Comparison of ENCODE assay signal across 31 mouse cellular contexts in the genomic region with DNA sequence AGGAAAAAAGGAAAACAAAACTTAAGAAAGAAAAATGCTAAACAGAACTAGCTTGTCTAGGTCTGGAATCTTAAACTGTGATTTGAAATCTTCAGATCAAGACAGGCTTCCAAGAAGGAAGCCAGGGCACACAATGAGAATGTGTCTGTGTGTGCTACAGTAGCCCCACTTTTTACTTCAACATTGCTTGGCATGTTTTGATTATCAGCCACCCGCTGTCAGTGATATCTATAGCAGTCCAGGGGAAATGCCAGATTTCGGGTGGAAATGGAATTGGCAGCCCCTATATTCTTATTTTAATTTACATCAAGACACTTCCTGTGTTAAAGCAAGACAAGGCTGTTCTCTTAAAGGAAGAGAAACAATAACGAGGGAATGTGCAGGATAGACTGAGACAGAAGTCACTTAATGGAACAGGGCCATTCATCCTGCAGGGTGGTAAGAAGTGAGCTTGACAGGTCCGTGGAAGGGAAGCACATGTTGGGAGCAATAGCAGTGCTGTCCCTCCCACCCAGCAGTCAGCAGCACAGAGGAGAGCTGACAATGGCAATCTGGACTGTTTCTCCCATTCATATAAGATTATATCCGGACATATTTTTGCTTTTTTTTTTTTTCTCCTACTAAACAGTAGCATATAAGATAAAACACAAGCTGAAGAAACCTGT. TPM values are rescaled to one million over a fixed set of nuclear protein-coding genes. Genes with fewer than 3 reads are reported as not detected.
DNase-seq lines count a peak whose midpoint lies in the region; ATAC-seq and TF ChIP-seq lines count a peak whose summit lies in the region.
"Had no signal": no experiment of that assay in that cellular context is flagged by ENCODE, and none has a peak within 500 bp of the region (broad histone marks: within the 10 kb centered on the region; RNA-seq: fewer than 3 reads in every experiment).

No protein-coding gene starts in this region.

- no peak for TF ChIP-seq CTCF in kidney, postnatal 0 days (IDR thresholded peaks at IDR 0.05; ENCODE audit: low read depth)

- no peaks in the 10 kb centered on the region for H3K4me1 ChIP-seq in forebrain, embryonic 13.5 days
- H3K4me1 ChIP-seq in forebrain, embryonic 12.5 days, result no peaks in the 10 kb centered on the region
- H3K4me1 ChIP-seq in kidney, postnatal 0 days (replicated peaks; ENCODE audit: insufficient read depth, low read length), result no peaks in the 10 kb centered on the region
- no peaks in the 10 kb centered on the region; the same call in 1 of the 2 replicates for H3K4me1 ChIP-seq in lung, embryonic 16.5 days (replicated peaks; ENCODE audit: control insufficient read depth, insufficient read depth, low read length)
- H3K4me1 ChIP-seq in stomach, embryonic 15.5 days, result no peaks in the 10 kb centered on the region
- H3K4me1 ChIP-seq: hindbrain, embryonic 10.5 days; hindbrain, embryonic 15.5 days; liver, embryonic 12.5 days had no signal

- H3K27ac ChIP-seq in forebrain, embryonic 13.5 days, result no peak overlapping the region
- H3K27ac ChIP-seq in forebrain, embryonic 12.5 days, result no peak overlapping the region
- no peak overlapping the region for H3K27ac ChIP-seq in kidney, postnatal 0 days
- H3K27ac ChIP-seq in lung, embryonic 16.5 days (ENCODE audit: low read length), result no peak overlapping the region
- peak overlapping the region; percentile 44; the same call in 1 of the 2 replicates for H3K27ac ChIP-seq in stomach, embryonic 15.5 days
- H3K27ac ChIP-seq: gastrocnemius, adult 2 months; heart, embryonic 13.5 days; hindbrain, embryonic 10.5 days; hindbrain, embryonic 15.5 days; liver, embryonic 12.5 days had no signal

- no peak overlapping the region for H3K4me3 ChIP-seq in forebrain, embryonic 13.5 days
- no peak overlapping the region for H3K4me3 ChIP-seq in forebrain, embryonic 12.5 days (replicated peaks)
- H3K4me3 ChIP-seq in kidney, postnatal 0 days (replicated peaks; ENCODE audit: low read depth, low read length), result no peak overlapping the region
- H3K4me3 ChIP-seq in lung, embryonic 16.5 days (ENCODE audit: low read length), result no peak overlapping the region
- H3K4me3 ChIP-seq in stomach, embryonic 15.5 days (replicated peaks), result no peak overlapping the region
- H3K4me3 ChIP-seq: gastrocnemius, adult 2 months; heart, embryonic 13.5 days; hindbrain, embryonic 10.5 days; hindbrain, embryonic 15.5 days; liver, embryonic 12.5 days had no signal

- H3K4me2 ChIP-seq in forebrain, embryonic 13.5 days, result no peak overlapping the region
- H3K4me2 ChIP-seq in forebrain, embryonic 12.5 days, result no peak overlapping the region
- H3K4me2 ChIP-seq in kidney, postnatal 0 days (ENCODE audit: low read length), result no peak overlapping the region
- H3K4me2 ChIP-seq in lung, embryonic 16.5 days (ENCODE audit: low read depth, low read length), result no peak overlapping the region
- H3K4me2 ChIP-seq in stomach, embryonic 15.5 days, result no peak overlapping the region
- H3K4me2 ChIP-seq: heart, embryonic 13.5 days; hindbrain, embryonic 15.5 days; liver, embryonic 12.5 days had no signal

- peaks cover 9% of the 10 kb centered on the region for H3K9me3 ChIP-seq in forebrain, embryonic 13.5 days (replicated peaks)
- peaks cover 10% of the 10 kb centered on the region for H3K9me3 ChIP-seq in forebrain, embryonic 12.5 days
- H3K9me3 ChIP-seq in kidney, postnatal 0 days (replicated peaks; ENCODE audit: low read length), result no peaks in the 10 kb centered on the region; the same call in 1 of the 2 replicates
- 0 out of 2 replicates have a peak, but pooled peaks cover 2% of the 10 kb centered on the region for H3K9me3 ChIP-seq in lung, embryonic 16.5 days (ENCODE audit: control insufficient read depth, low read length)
- H3K9me3 ChIP-seq in stomach, embryonic 15.5 days, result no peaks in the 10 kb centered on the region
- H3K9me3 ChIP-seq: G1E; hindbrain, embryonic 15.5 days; liver, embryonic 12.5 days had no signal

- no peaks in the 10 kb centered on the region for H3K36me3 ChIP-seq in forebrain, embryonic 13.5 days (ENCODE audit: poor library complexity, severe bottlenecking)
- no peaks in the 10 kb centered on the region for H3K36me3 ChIP-seq in forebrain, embryonic 12.5 days (replicated peaks)
- H3K36me3 ChIP-seq in kidney, postnatal 0 days (ENCODE audit: insufficient read depth, low read length), result no peaks in the 10 kb centered on the region
- H3K36me3 ChIP-seq in lung, embryonic 16.5 days (ENCODE audit: control insufficient read depth, insufficient read depth, low read length), result no peaks in the 10 kb centered on the region
- no peaks in the 10 kb centered on the region for H3K36me3 ChIP-seq in stomach, embryonic 15.5 days
- H3K36me3 ChIP-seq: G1E; heart, embryonic 13.5 days; hindbrain, embryonic 10.5 days; hindbrain, embryonic 15.5 days; liver, embryonic 12.5 days had no signal

- peak; percentile 46 for DNase-seq in kidney, postnatal 0 days (ENCODE audit: low spot score)
- DNase-seq in kidney, adult 18-20 months, result no peak
- no peak for DNase-seq in lung, postnatal 4 days
- DNase-seq in retina, postnatal 1 day, result no peak
- DNase-seq: adrenal gland, adult 8-10 months; cerebellum, adult 11 months; cerebellum, adult 9-10 months; cerebellum, postnatal 36 days; gastrocnemius, adult 2 months; heart, postnatal 10 days; kidney, adult 11 months; kidney, postnatal 36 days; left cerebral cortex, postnatal 4 days; liver, postnatal 0 days; midbrain, embryonic 14.5 days; right cerebral cortex, postnatal 14 days; thymus, adult 2 months; thymus, postnatal 36 days had no signal

- ATAC-seq in forebrain, embryonic 13.5 days, result peak; percentile 51; the same call in 1 of the 2 replicates
- ATAC-seq in forebrain, embryonic 12.5 days (ENCODE audit: low FRiP score), result no peak
- no peak for ATAC-seq in kidney, postnatal 0 days (replicated peaks; ENCODE audit: low FRiP score, low read depth)
- ATAC-seq in lung, embryonic 16.5 days (ENCODE audit: low read depth), result peak; percentile 68
- no peak for ATAC-seq in stomach, embryonic 15.5 days (ENCODE audit: insufficient read depth, low FRiP score, low read depth)
- ATAC-seq: inflammation-experienced regulatory T-cells, adult 6 months; liver, embryonic 12.5 days; liver, postnatal 0 days had no signal

- no peaks in the 10 kb centered on the region for H3K27me3 ChIP-seq in forebrain, embryonic 13.5 days
- no peaks in the 10 kb centered on the region for H3K27me3 ChIP-seq in forebrain, embryonic 12.5 days
- H3K27me3 ChIP-seq in kidney, postnatal 0 days (ENCODE audit: insufficient read depth, low read length), result no peaks in the 10 kb centered on the region
- H3K27me3 ChIP-seq in lung, embryonic 16.5 days (ENCODE audit: control insufficient read depth, insufficient read depth, low read depth, low read length), result no peaks in the 10 kb centered on the region
- H3K27me3 ChIP-seq in stomach, embryonic 15.5 days (replicated peaks), result no peaks in the 10 kb centered on the region
- H3K27me3 ChIP-seq: CH12.LX; heart, embryonic 13.5 days; hindbrain, embryonic 15.5 days; liver, embryonic 12.5 days had no signal

- H3K9ac ChIP-seq in forebrain, embryonic 13.5 days, result no peak overlapping the region
- H3K9ac ChIP-seq in forebrain, embryonic 12.5 days, result no peak overlapping the region
- H3K9ac ChIP-seq in kidney, postnatal 0 days (ENCODE audit: low read depth, low read length), result no peak overlapping the region
- H3K9ac ChIP-seq in lung, embryonic 16.5 days (ENCODE audit: low read length), result no peak overlapping the region
- H3K9ac ChIP-seq in stomach, embryonic 15.5 days, result no peak overlapping the region
- H3K9ac ChIP-seq: heart, embryonic 13.5 days; hindbrain, embryonic 15.5 days; liver, embryonic 12.5 days; liver, postnatal 0 days had no signal

- 60% methylated on average over 5 of the region's 5 CpGs for whole genome bisulfite sequencing in forebrain, embryonic 13.5 days
- WGBS in forebrain, embryonic 12.5 days, result 69% methylated on average over 5 of the region's 5 CpGs
- 36% methylated on average over 5 of the region's 5 CpGs for WGBS in kidney, postnatal 0 days
- WGBS in lung, embryonic 16.5 days, result 40% methylated on average over 5 of the region's 5 CpGs
- WGBS in stomach, embryonic 15.5 days, result 34% methylated on average over 5 of the region's 5 CpGs

RNA-seq across cellular contexts. Expression of a gene that starts 18.4 kb away (rescaled TPM):
- polyA plus RNA-seq in forebrain, embryonic 13.5 days (2015; fragmentation: Nextera tagmentation; extraction: Ambion mirVana), result 0.14 and 0.48 TPM in 2 replicates
- 0.36 and 0.59 TPM in 2 replicates for polyA plus RNA-seq in forebrain, embryonic 12.5 days (2016; fragmentation: Nextera tagmentation; extraction: Ambion mirVana)
- polyA plus RNA-seq in kidney, postnatal 0 days (2015; fragmentation: Nextera tagmentation; extraction: Ambion mirVana), result 0.15 and 0.17 TPM in 2 replicates
- not detected in 2 replicates for polyA plus RNA-seq in lung, embryonic 16.5 days (2015; fragmentation: Nextera tagmentation; extraction: Ambion mirVana)
- 0.10 and 0.15 TPM in 2 replicates for polyA plus RNA-seq in stomach, embryonic 15.5 days (2015; fragmentation: Nextera tagmentation; extraction: Ambion mirVana)
- polyA plus RNA-seq: C2C12; inflammation-experienced regulatory T-cells, adult 6 months; liver, embryonic 12.5 days; small intestine, adult 2 months had no signal

RNA-seq across cellular contexts. Expression of a gene that starts 19.3 kb away (rescaled TPM):
- 119 and 129 TPM in 2 replicates for polyA plus RNA-seq in forebrain, embryonic 13.5 days (2015; fragmentation: Nextera tagmentation; extraction: Ambion mirVana)
- 122 and 129 TPM in 2 replicates for polyA plus RNA-seq in forebrain, embryonic 12.5 days (2016; fragmentation: Nextera tagmentation; extraction: Ambion mirVana)
- 178 and 181 TPM in 2 replicates for polyA plus RNA-seq in kidney, postnatal 0 days (2015; fragmentation: Nextera tagmentation; extraction: Ambion mirVana)
- polyA plus RNA-seq in lung, embryonic 16.5 days (2015; fragmentation: Nextera tagmentation; extraction: Ambion mirVana), result 123 and 131 TPM in 2 replicates
- 125 and 138 TPM in 2 replicates for polyA plus RNA-seq in stomach, embryonic 15.5 days (2015; fragmentation: Nextera tagmentation; extraction: Ambion mirVana)

RNA-seq across cellular contexts. Expression of a gene that starts 19.4 kb away (rescaled TPM):
- polyA plus RNA-seq in forebrain, embryonic 13.5 days (2015; fragmentation: Nextera tagmentation; extraction: Ambion mirVana), result 499 and 537 TPM in 2 replicates
- 397 and 421 TPM in 2 replicates for polyA plus RNA-seq in forebrain, embryonic 12.5 days (2016; fragmentation: Nextera tagmentation; extraction: Ambion mirVana)
- polyA plus RNA-seq in kidney, postnatal 0 days (2015; fragmentation: Nextera tagmentation; extraction: Ambion mirVana), result 545 and 580 TPM in 2 replicates
- 461 and 480 TPM in 2 replicates for polyA plus RNA-seq in lung, embryonic 16.5 days (2015; fragmentation: Nextera tagmentation; extraction: Ambion mirVana)
- polyA plus RNA-seq in stomach, embryonic 15.5 days (2015; fragmentation: Nextera tagmentation; extraction: Ambion mirVana), result 572 and 599 TPM in 2 replicates

Comparison
In these comparisons a context has a peak if more than half of its experiments do, and no peak if none do; other contexts are left out.
1. ATAC-seq: peak in forebrain, embryonic 13.5 days (single experiment) and lung, embryonic 16.5 days (single experiment); none in forebrain, embryonic 12.5 days (single experiment), kidney, postnatal 0 days (single experiment) and stomach, embryonic 15.5 days (single experiment).